8 mouse cellular contexts compared by ENCODE assay signal in the genomic region with DNA sequence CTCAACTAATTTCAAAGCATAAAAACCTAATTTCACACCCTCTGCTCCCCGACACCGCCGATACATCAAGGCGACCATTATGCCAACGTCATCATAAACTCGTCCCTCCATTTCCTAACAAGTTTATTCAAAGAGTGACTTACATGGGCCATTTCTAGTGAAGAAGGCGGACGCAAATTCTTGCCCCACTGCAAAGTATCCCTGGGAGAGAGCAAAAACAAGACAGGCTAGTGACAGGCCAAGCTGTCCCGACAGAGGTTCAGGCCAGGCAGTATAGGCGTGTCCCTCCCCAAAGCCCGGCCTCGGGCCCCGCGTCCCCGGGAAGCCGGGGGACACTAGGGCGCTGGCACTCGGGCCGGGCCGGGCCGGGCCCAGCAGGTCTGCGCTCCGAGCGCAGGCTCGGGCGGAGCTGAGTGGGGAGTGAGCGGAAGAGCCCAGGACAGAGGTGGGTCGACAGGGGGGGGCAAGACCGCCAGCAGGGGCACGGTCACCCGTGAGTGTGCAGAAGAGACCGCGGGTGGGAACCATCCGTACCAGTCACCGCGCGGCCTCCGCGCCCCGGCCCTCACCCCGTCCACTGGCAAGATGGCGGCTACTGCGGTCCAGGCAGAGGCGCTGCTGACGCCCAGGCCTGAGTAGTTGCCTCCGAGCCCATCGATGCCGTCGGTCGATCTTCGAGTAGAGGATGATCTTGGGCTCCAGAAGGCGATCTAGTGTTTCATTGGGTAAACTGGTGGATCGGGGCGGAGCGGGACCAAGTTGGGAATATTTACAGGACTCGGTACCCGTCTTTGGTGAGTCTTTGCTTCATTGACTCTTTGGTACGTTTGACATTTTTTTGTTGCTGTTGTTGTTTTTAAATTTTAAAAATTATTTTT. TPM values are rescaled to one million over a fixed set of nuclear protein-coding genes. Genes with fewer than 3 reads are reported as not detected.
DNase-seq lines count a peak whose midpoint lies in the region; ATAC-seq lines count a peak whose summit lies in the region.

A gene (minus strand): TSS at position 693 of the 878 bp plus-strand sequence.

- H3K27ac ChIP-seq in hindbrain, embryonic 11.5 days (ENCODE audit: low read depth, low read length) = peak within 1 kb of the TSS; percentile 88

- no peaks in the 10 kb centered on the region for H3K27me3 ChIP-seq in hindbrain, embryonic 11.5 days (ENCODE audit: control insufficient read depth, insufficient read depth, low read length)

- H3K36me3 ChIP-seq in hindbrain, embryonic 11.5 days (ENCODE audit: control insufficient read depth, insufficient read depth, low read length) = no peaks in the 10 kb centered on the region

- peak within 1 kb of the TSS; percentile 88 for H3K4me3 ChIP-seq in hindbrain, embryonic 11.5 days (ENCODE audit: low read depth, low read length)

- ATAC-seq in hindbrain, embryonic 11.5 days (ENCODE audit: low FRiP score) = peak; percentile 96

- H3K9ac ChIP-seq in hindbrain, embryonic 11.5 days (ENCODE audit: low read depth, low read length) = peak within 1 kb of the TSS; percentile 97

- peak within 1 kb of the TSS; percentile 61 for H3K4me2 ChIP-seq in hindbrain, embryonic 11.5 days (replicated peaks; ENCODE audit: low read depth, low read length)

- H3K9me3 ChIP-seq in hindbrain, embryonic 11.5 days (ENCODE audit: control insufficient read depth, low read length) = no peaks in the 10 kb centered on the region

- H3K4me1 ChIP-seq in hindbrain, embryonic 11.5 days (replicated peaks; ENCODE audit: control insufficient read depth, insufficient read depth, low read length) = no peaks in the 10 kb centered on the region

- WGBS in hindbrain, embryonic 11.5 days = under 1% methylated on average over 57 of the region's 58 CpGs

- peak; percentile 96 for DNase-seq in NIH3T3 (ENCODE audit: low read depth)
- peak; percentile 91 for DNase-seq in cerebellum, adult 9-11 months
- peak; percentile 86 to 94 for DNase-seq in frontal cortex, adult 2 months (ENCODE audit: extremely low spot score in 1 of 2, low spot score in 1 of 2)
- peak; percentile 94 for DNase-seq in hindbrain, embryonic 11.5 days (ENCODE audit: low spot score)
- DNase-seq in layer of hippocampus, postnatal 25 days (ENCODE audit: extremely low spot score in 1 of 2, low spot score in 1 of 2) = peak; percentile 78 to 89
- DNase-seq in lung, postnatal 25 days (ENCODE audit: low spot score) = peak; percentile 95
- peak; percentile 95 for DNase-seq in retina, embryonic 14.5 days (ENCODE audit: low spot score)
- peak; percentile 89 for DNase-seq in thymus, postnatal 4 days

RNA-seq across cellular contexts. Expression of the gene that starts here (rescaled TPM):
- 51.0 and 53.7 TPM in 2 replicates for polyA plus RNA-seq in frontal cortex, adult 2 months (2012; rRNA removed)
- 179 and 184 TPM in 2 replicates for polyA plus RNA-seq in hindbrain, embryonic 11.5 days (2014; fragmentation: Nextera tagmentation; extraction: Ambion mirVana)
- total RNA-seq in layer of hippocampus, postnatal 25 days (2021) = 10 to 100 TPM; 50.7 to 51.7 TPM

Comparison
In these comparisons a context has a peak if more than half of its experiments do, and no peak if none do; other contexts are left out.
1. Peak in every context shown above with its lines: DNase-seq, ATAC-seq, H3K4me3 ChIP-seq and H3K27ac ChIP-seq.